Mouse (Mus musculus) hindbrain, embryonic 16.5 days (tissue): ENCODE measurements around the gene Ly86. TPM values are rescaled to one million over a fixed set of nuclear protein-coding genes. Genes with fewer than 3 reads are reported as not detected.

Source experiments
- ATAC-seq: fragments of 200-750 bp; cut with Nextera tagmentation; 2 replicates; pipeline ENCODE4 v1.8.0; 2017; ENCODE audit warnings: moderate TSS enrichment, moderate library complexity
- H3K27ac ChIP-seq: fragments of 300-500 bp; sonication (generic); 2 replicates; pipeline ENCODE4 v1.5.1; 2014; ENCODE audit warnings: low read depth, mild to moderate bottlenecking, control low read depth, low read length, moderate library complexity
- H3K27me3 ChIP-seq: fragments of 300-500 bp; sonication (generic); replicated peaks from 2 replicates; pipeline ENCODE4 v1.6.1; 2014; ENCODE audit warnings: low read length; ENCODE audit not compliant: control insufficient read depth, insufficient read depth
- H3K36me3 ChIP-seq: fragments of 300-500 bp; sonication (generic); 2 replicates; pipeline ENCODE4 v1.6.1; 2014; ENCODE audit warnings: mild to moderate bottlenecking, low read length, moderate library complexity, mixed read lengths; ENCODE audit not compliant: control insufficient read depth, insufficient read depth
- H3K4me1 ChIP-seq: fragments of 300-500 bp; sonication (generic); 2 replicates; pipeline ENCODE4 v1.6.1; 2014; ENCODE audit warnings: low read depth, low read length; ENCODE audit not compliant: control insufficient read depth, insufficient read depth
- H3K4me2 ChIP-seq: fragments of 300-500 bp; sonication (generic); 2 replicates; pipeline ENCODE4 v1.6.1; 2014; ENCODE audit warnings: mild to moderate bottlenecking, low read length, control low read depth, moderate library complexity
- H3K4me3 ChIP-seq: fragments of 300-500 bp; sonication (generic); 2 replicates; pipeline ENCODE4 v1.5.1; 2014; ENCODE audit warnings: mild to moderate bottlenecking, low read length, control low read depth, moderate library complexity
- H3K9ac ChIP-seq: fragments of 300-500 bp; sonication (generic); 2 replicates; pipeline ENCODE4 v1.6.1; 2014; ENCODE audit warnings: low read depth, mild to moderate bottlenecking, control low read depth, low read length, moderate library complexity
- H3K9me3 ChIP-seq: fragments of 300-500 bp; sonication (generic); 2 replicates; pipeline ENCODE4 v1.6.1; 2014; ENCODE audit warnings: mild to moderate bottlenecking, low read length, moderate library complexity; ENCODE audit not compliant: control insufficient read depth
- WGBS: fragments of 180-500 bp; shearing (Covaris S2); extraction: QIAGEN DNeasy Blood & Tissue Kit; methylation state at CpG from one replicate; pipeline ENCODE4 v1.1.7; 2014; 5-methylcytosine and 5-hydroxymethylcytosine counted together
- polyA plus RNA-seq: library from polyadenylated mRNA; unstranded; fragments of >200 nt; fragmentation: Nextera tagmentation; extraction: Ambion mirVana; gene quantifications from 2 replicates; pipeline ENCODE4 v1.2.1, GENCODE M21; 2015

The Ly86 gene
- polyA plus RNA-seq, 1 experiment from 2014 or later = 9.2 TPM

- Histone ChIP-seq H3K4me3 (no peak overlapping the region), H3K4me1 (no peaks in the 10 kb centered on the region), H3K27me3 (peaks cover 4% of the 10 kb centered on the region), H3K4me2 (no peak overlapping the region), H3K36me3 (no peaks in the 10 kb centered on the region), H3K27ac (no peak overlapping the region), H3K9ac (no peak overlapping the region), H3K9me3 (no peaks in the 10 kb centered on the region)
- 28% methylated on average over 4 of the region's 4 CpGs for whole genome bisulfite sequencing
- ATAC-seq = no peak
Observed at GRCm38 (mm10) chr13:37442058-37442457, 97.0 kb downstream of the Ly86 start.

DNA sequence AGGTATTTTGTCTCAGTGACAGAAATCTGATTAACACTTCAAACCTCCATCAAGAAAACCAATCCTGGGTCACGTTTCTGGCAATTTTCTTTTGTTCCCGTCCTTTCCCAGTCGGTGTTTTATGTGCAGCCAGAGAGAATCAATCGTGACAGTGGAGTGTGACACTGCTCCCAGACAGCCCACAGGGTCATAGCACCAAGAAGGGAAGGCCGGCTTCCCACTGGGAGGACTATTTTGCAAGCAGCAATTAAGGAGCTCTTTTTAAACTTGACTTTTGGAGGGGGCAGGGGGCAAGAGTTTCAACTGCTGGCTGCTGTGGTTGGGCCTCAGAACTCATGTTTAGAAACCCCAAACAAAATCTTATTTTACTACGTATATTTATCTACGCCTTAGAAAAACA lies 97.5 kb downstream of the Ly86 start:
- 29% methylated on average over 7 of the region's 7 CpGs for WGBS
- no peak overlapping the region for H3K4me2 ChIP-seq
- no peak for ATAC-seq
- no peaks in the 10 kb centered on the region for H3K9me3 ChIP-seq
- H3K27ac ChIP-seq = no peak overlapping the region
- H3K36me3 ChIP-seq = no peaks in the 10 kb centered on the region
- H3K27me3 ChIP-seq = peaks cover 3% of the 10 kb centered on the region
- no peak overlapping the region for H3K9ac ChIP-seq
- no peaks in the 10 kb centered on the region for H3K4me1 ChIP-seq
- no peak overlapping the region for H3K4me3 ChIP-seq

GRCm38 (mm10) chr13:37446699-37447258 lies 101.8 kb downstream of the Ly86 start:
- WGBS = 86% methylated on average over 16 of the region's 16 CpGs
- no peak overlapping the region for H3K27ac ChIP-seq
- no peaks in the 10 kb centered on the region for H3K4me1 ChIP-seq
- no peak overlapping the region for H3K4me3 ChIP-seq
- ATAC-seq = no peak
- no peak overlapping the region for H3K9ac ChIP-seq
- no peaks in the 10 kb centered on the region for H3K36me3 ChIP-seq
- no peaks in the 10 kb centered on the region for H3K27me3 ChIP-seq
- no peak overlapping the region for H3K4me2 ChIP-seq
- no peaks in the 10 kb centered on the region for H3K9me3 ChIP-seq

GRCm38 (mm10) chr13:37451021-37451420 lies 106.0 kb downstream of the Ly86 start:
- ATAC-seq = no peak
- no peak overlapping the region for H3K27ac ChIP-seq
- H3K4me1 ChIP-seq = peaks cover 11% of the 10 kb centered on the region
- no peak overlapping the region for H3K9ac ChIP-seq
- no peaks in the 10 kb centered on the region for H3K36me3 ChIP-seq
- no peak overlapping the region for H3K4me2 ChIP-seq
- no peak overlapping the region for H3K4me3 ChIP-seq
- H3K27me3 ChIP-seq = no peaks in the 10 kb centered on the region
- no peaks in the 10 kb centered on the region for H3K9me3 ChIP-seq
- 89% methylated on average over 5 of the region's 5 CpGs for WGBS

DNA sequence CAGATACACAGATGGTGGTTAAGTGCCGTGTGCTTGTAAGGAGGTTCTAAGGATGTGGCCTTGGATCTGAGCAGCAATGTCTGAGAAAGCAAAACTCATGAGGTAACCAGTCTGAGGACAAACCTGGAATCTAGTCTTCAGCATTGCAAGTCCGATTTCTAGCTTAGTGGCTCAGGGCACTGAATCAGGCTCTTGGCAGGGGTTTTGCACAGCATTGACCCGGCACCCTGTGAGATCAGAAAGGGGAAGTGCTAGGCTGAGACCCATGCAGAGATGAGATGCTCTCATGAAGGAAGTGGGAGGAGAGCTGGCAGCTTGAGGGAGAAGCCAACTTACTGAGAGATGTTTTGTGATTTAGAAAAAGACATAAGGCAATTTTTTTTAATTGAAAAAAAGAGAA lies 106.5 kb downstream of the Ly86 start:
- 53% methylated on average over 3 of the region's 3 CpGs for WGBS
- H3K9me3 ChIP-seq = no peaks in the 10 kb centered on the region
- ATAC-seq = no peak
- H3K36me3 ChIP-seq = no peaks in the 10 kb centered on the region
- peaks cover 11% of the 10 kb centered on the region for H3K4me1 ChIP-seq
- no peak overlapping the region for H3K4me2 ChIP-seq
- H3K4me3 ChIP-seq = no peak overlapping the region
- no peaks in the 10 kb centered on the region for H3K27me3 ChIP-seq
- H3K27ac ChIP-seq = no peak overlapping the region
- H3K9ac ChIP-seq = no peak overlapping the region

- peak overlapping the region; percentile 57 for H3K9ac ChIP-seq
- H3K27me3 ChIP-seq = no peaks in the 10 kb centered on the region
- H3K4me1 ChIP-seq = peaks cover 11% of the 10 kb centered on the region
- peak; percentile 55 for ATAC-seq
- no peak overlapping the region for H3K27ac ChIP-seq
- peak overlapping the region; percentile 34 for H3K4me3 ChIP-seq
- no peaks in the 10 kb centered on the region for H3K36me3 ChIP-seq
- peak overlapping the region; percentile 60 for H3K4me2 ChIP-seq
- WGBS = 6% methylated on average over 22 of the region's 22 CpGs
- no peaks in the 10 kb centered on the region for H3K9me3 ChIP-seq
Observed at GRCm38 (mm10) chr13:37452022-37452941, 107.3 kb downstream of the Ly86 start.

- no peak overlapping the region for H3K9ac ChIP-seq
- WGBS = 8% methylated on average over 13 of the region's 13 CpGs
- H3K4me2 ChIP-seq = peak overlapping the region; percentile 18
- H3K9me3 ChIP-seq = no peaks in the 10 kb centered on the region
- H3K4me3 ChIP-seq = no peak overlapping the region
- no peaks in the 10 kb centered on the region for H3K36me3 ChIP-seq
- peaks cover 11% of the 10 kb centered on the region for H3K4me1 ChIP-seq
- no peak overlapping the region for H3K27ac ChIP-seq
- peak; percentile 62 for ATAC-seq
- no peaks in the 10 kb centered on the region for H3K27me3 ChIP-seq
Observed at GRCm38 (mm10) chr13:37453203-37453602, 108.2 kb downstream of the Ly86 start.

- no peak overlapping the region for H3K9ac ChIP-seq
- no peak for ATAC-seq
- WGBS = 41% methylated on average over 6 of the region's 6 CpGs
Observed at GRCm38 (mm10) chr13:37454356-37454755, 109.3 kb downstream of the Ly86 start.

GRCm38 (mm10) chr13:37455561-37455960 lies 110.6 kb downstream of the Ly86 start:
- no peaks in the 10 kb centered on the region for H3K27me3 ChIP-seq

More at GRCm38 (mm10) chr13:37454356-37454755, 109.3 kb downstream of the Ly86 start:
- Histone ChIP-seq H3K27me3 (no peaks in the 10 kb centered on the region), H3K27ac (no peak overlapping the region), H3K36me3 (no peaks in the 10 kb centered on the region), H3K4me1 (peaks cover 11% of the 10 kb centered on the region), H3K9me3 (no peaks in the 10 kb centered on the region), H3K4me3 (no peak overlapping the region), H3K4me2 (no peak overlapping the region)

More at GRCm38 (mm10) chr13:37455561-37455960, 110.6 kb downstream of the Ly86 start:
- H3K4me1 ChIP-seq = peaks cover 11% of the 10 kb centered on the region
- no peak overlapping the region for H3K27ac ChIP-seq
- 72% methylated on average over 3 of the region's 3 CpGs for WGBS
- no peak for ATAC-seq
- H3K4me3 ChIP-seq = no peak overlapping the region
- no peak overlapping the region for H3K4me2 ChIP-seq
- H3K36me3 ChIP-seq = no peaks in the 10 kb centered on the region
- H3K9ac ChIP-seq = no peak overlapping the region
- H3K9me3 ChIP-seq = no peaks in the 10 kb centered on the region
